Comparison of ENCODE assay signal across 17 mouse cellular contexts in the genomic region with DNA sequence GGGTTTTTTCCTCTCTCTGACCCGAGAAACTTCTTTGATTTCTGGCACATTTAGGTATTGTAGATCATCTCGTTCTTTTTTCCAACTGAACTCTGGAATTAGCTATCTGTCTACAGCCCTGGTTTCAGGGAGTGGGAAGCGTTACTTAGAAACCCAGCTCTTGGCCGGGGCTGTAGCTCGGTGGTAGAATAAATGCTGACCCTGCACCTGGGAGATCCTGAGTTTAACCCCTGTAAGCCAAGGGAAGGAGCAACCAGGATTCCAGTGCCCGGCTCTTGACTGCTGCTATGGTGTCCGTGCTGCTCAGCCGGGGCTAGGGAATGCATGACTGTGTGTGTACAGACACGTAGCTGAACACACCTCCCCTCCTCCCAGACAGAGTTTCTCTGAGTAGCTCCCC.
"Had no signal": no experiment of that assay in that cellular context is flagged by ENCODE, and none has a peak within 500 bp of the region (broad histone marks: within the 10 kb centered on the region; RNA-seq: fewer than 3 reads in every experiment).

No protein-coding gene starts in this region.

- H3K4me1 ChIP-seq: limb, embryonic 10.5 days had no signal

- H3K27me3 ChIP-seq: limb, embryonic 13.5 days had no signal

- H3K9me3 ChIP-seq: limb, embryonic 10.5 days; limb, embryonic 13.5 days had no signal

- ATAC-seq: hindbrain, postnatal 0 days; inflammation-experienced regulatory T-cells, adult 6 months; intestine, embryonic 16.5 days; liver, postnatal 0 days; lung, postnatal 0 days had no signal

- H3K4me2 ChIP-seq: limb, embryonic 13.5 days; lung, embryonic 14.5 days; midbrain, embryonic 11.5 days had no signal

- DNase-seq: layer of hippocampus, adult 9-11 months; liver; liver, postnatal 0 days; lung, embryonic 14.5 days; midbrain, embryonic 14.5 days; thymus, adult 2 months; thymus, postnatal 14 days; thymus, postnatal 4 days had no signal

- H3K4me3 ChIP-seq: layer of hippocampus, adult 2 months; limb, embryonic 10.5 days; limb, embryonic 13.5 days had no signal

- H3K9ac ChIP-seq: limb, embryonic 13.5 days; liver, embryonic 14.5 days; liver, postnatal 0 days; lung, embryonic 14.5 days had no signal

- H3K27ac ChIP-seq: hindbrain, postnatal 0 days; limb, embryonic 10.5 days; limb, embryonic 13.5 days; liver, embryonic 14.5 days had no signal
